Mouse (Mus musculus): ENCODE results near the gene 4930432M17Rik.

DNA sequence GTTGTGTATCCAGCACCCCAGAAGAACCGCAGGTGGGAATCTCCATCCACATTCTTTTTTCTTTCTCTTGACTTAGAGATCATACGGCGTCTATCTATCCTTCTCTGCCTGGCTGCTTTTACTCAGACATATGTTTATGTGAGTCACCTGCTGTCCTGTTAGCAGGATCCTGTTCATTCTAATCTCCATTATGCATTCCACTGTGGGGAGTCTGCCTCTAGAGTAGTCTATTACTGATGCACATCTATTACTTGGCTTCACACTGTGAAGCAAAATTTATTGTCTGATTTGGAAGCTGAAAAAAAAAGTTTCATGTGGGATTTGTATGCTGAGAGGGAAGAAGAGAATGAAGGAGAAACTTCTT is 33.3 kb downstream of the 4930432M17Rik start:
- TF ChIP-seq NRF1 (IDR thresholded peaks at IDR 0.05; ENCODE audit: low read depth, low read length) (no peak), EP300 (IDR thresholded peaks at IDR 0.05; ENCODE audit: low read length) (no peak), CTCF (conservative IDR thresholded peaks at IDR 0.05 in 1 of 2, IDR thresholded peaks at IDR 0.05 in 1 of 2; ENCODE audit: low read depth in 2 of 2, low read length in 2 of 2) (no peak), ELF1 (IDR thresholded peaks at IDR 0.05; ENCODE audit: low read depth, low read length) (no peak), SIN3A (IDR thresholded peaks at IDR 0.05; ENCODE audit: low read length) (no peak), POLR2A (IDR thresholded peaks at IDR 0.05; ENCODE audit: low read depth, low read length) (no peak), CHD1 (IDR thresholded peaks at IDR 0.05; ENCODE audit: low read depth, low read length) (no peak), USF2 (conservative IDR thresholded peaks at IDR 0.05; ENCODE audit: low read depth, low read length) (no peak), KAT2A (IDR thresholded peaks at IDR 0.05; ENCODE audit: insufficient replicate concordance, low read length) (no peak), MAX (IDR thresholded peaks at IDR 0.05; ENCODE audit: low read length) (no peak), MAFK (IDR thresholded peaks at IDR 0.05; ENCODE audit: insufficient replicate concordance, low read length) (no peak)

All from CH12.LX (cell line).